Mouse (Mus musculus) gonadal fat pad, adult 2 months (tissue): ENCODE measurements around the gene Olfr1431. TPM values are rescaled to one million over a fixed set of nuclear protein-coding genes. Genes with fewer than 3 reads are reported as not detected.
"Not testable (repeated sequence)": the region's sequence is repeated elsewhere in the genome, so short reads cannot be mapped to it uniquely, and the experiment has no call there.

Experiments used
- DNase-seq: peaks from one replicate; pipeline ENCODE4 v3.0.0-alpha.2; 2012; ENCODE audit warnings: low read depth
- polyA plus RNA-seq: library from polyadenylated mRNA; depleted of rRNA; stranded (reverse); fragments of >200 nt; gene quantifications from 2 replicates; pipeline ENCODE4 v1.2.3, GENCODE M21; 2012; rRNA removed

Olfr1431 gene
- not detected in 2 replicates for polyA plus RNA-seq

GRCm38 (mm10) chr19:12200334-12200733 is at the start of gene Olfr1431:
Olfr1431 (plus strand) TSS chr19:12200634.
- no peak for DNase-seq

- not testable (repeated sequence) for DNase-seq
Measured at GRCm38 (mm10) chr19:12170062-12170599, 30.3 kb upstream of the Olfr1431 start, which contains the start of gene Olfr1555-ps1. Olfr1555-ps1 (minus strand) TSS chr19:12170112.

- not testable (repeated sequence) for DNase-seq
Measured at GRCm38 (mm10) chr19:12175431-12175830, 25.0 kb upstream of the Olfr1431 start.

- not testable (repeated sequence) for DNase-seq
Measured at GRCm38 (mm10) chr19:12199076-12199475, 1.4 kb upstream of the Olfr1431 start.

GRCm38 (mm10) chr19:12232496-12232895 is 32.1 kb downstream of the Olfr1431 start, which contains the start of gene Olfr1432:
Olfr1432 (minus strand) TSS chr19:12232596.
- not testable (repeated sequence) for DNase-seq

GRCm38 (mm10) chr19:12241559-12241958 is 41.1 kb downstream of the Olfr1431 start, which contains the start of gene Olfr262:
Olfr262 (minus strand) TSS chr19:12241659.
- DNase-seq: no peak

- no peak for DNase-seq
Measured at GRCm38 (mm10) chr19:12260732-12261131, 60.3 kb downstream of the Olfr1431 start, which contains the start of gene Olfr235. Olfr235 (plus strand) TSS chr19:12261032.

Other genes with a start within 250 kb of the Olfr1431 start
- gene Osbp, start 234.7 kb upstream of the Olfr1431 start, polyA plus RNA-seq: 29.8 and 33.9 TPM in 2 replicates
- not detected in 2 replicates for gene Olfr1423, start 159.3 kb upstream of the Olfr1431 start, polyA plus RNA-seq
- gene Olfr1424, start 138.0 kb upstream of the Olfr1431 start, polyA plus RNA-seq: not detected in 2 replicates
- gene Olfr1425, start 122.9 kb upstream of the Olfr1431 start, polyA plus RNA-seq: not detected in 2 replicates
- gene Olfr1426, start 108.6 kb upstream of the Olfr1431 start, polyA plus RNA-seq: not detected in 2 replicates
- not detected in 2 replicates for gene Olfr1427, start 97.3 kb upstream of the Olfr1431 start, polyA plus RNA-seq
- not detected in 2 replicates for gene Olfr1428, start 84.7 kb upstream of the Olfr1431 start, polyA plus RNA-seq
- not detected in 2 replicates for gene Olfr76, start 77.4 kb upstream of the Olfr1431 start, polyA plus RNA-seq
- gene Olfr1555-ps1, start 30.5 kb upstream of the Olfr1431 start, polyA plus RNA-seq: not detected in 2 replicates
- gene Olfr1432, start 32.0 kb downstream of the Olfr1431 start, polyA plus RNA-seq: not detected in 2 replicates
- gene Olfr262, start 41.0 kb downstream of the Olfr1431 start, polyA plus RNA-seq: not detected in 2 replicates
- gene Olfr235, start 60.4 kb downstream of the Olfr1431 start, polyA plus RNA-seq: not detected in 2 replicates
- gene Olfr1434, start 79.2 kb downstream of the Olfr1431 start, polyA plus RNA-seq: not detected in 2 replicates
- not detected in 2 replicates for gene Olfr1436, start 98.5 kb downstream of the Olfr1431 start, polyA plus RNA-seq
- not detected in 2 replicates for gene Olfr1437, start 124.5 kb downstream of the Olfr1431 start, polyA plus RNA-seq
- gene Olfr1438-ps1, start 135.3 kb downstream of the Olfr1431 start, polyA plus RNA-seq: not detected in 2 replicates
- not detected in 2 replicates for gene Olfr1440, start 186.6 kb downstream of the Olfr1431 start, polyA plus RNA-seq
- not detected in 2 replicates for gene Olfr1441, start 216.8 kb downstream of the Olfr1431 start, polyA plus RNA-seq
- not detected in 2 replicates for gene Pfpl, start 227.3 kb downstream of the Olfr1431 start, polyA plus RNA-seq